Mouse (Mus musculus) myocyte (in vitro differentiated cells): Measurements from ENCODE around the gene Igdcc3.

ENCODE experiments used
- MYOG ChIP-seq, 3 experiments: IDR thresholded peaks; one replicate each; pipeline ENCODE4 v1.6.1; 2011; ENCODE audit warnings: control low read depth in 2 of 3, low read depth in 2 of 3, mild to moderate bottlenecking in 2 of 3; ENCODE audit not compliant: insufficient read length in 2 of 3, control insufficient read depth in 1 of 3, insufficient read depth in 1 of 3
- POLR2A ChIP-seq: IDR thresholded peaks from one replicate; pipeline ENCODE4 v1.6.1; 2011; ENCODE audit warnings: low read depth, mild to moderate bottlenecking, control low read depth, moderate library complexity; ENCODE audit not compliant: insufficient read length
- POLR2AphosphoS2 ChIP-seq: IDR thresholded peaks from one replicate; pipeline ENCODE4 v1.6.1; 2011; ENCODE audit warnings: low read depth, control low read depth; ENCODE audit not compliant: insufficient read length

GRCm38 (mm10) chr9:65175939-65176871 lies 35.2 kb downstream of the Igdcc3 start:
- TF ChIP-seq POLR2A, result no peak
- TF ChIP-seq POLR2AphosphoS2, result no peak
- TF ChIP-seq MYOG (IDR thresholded peaks at IDR 0.05; ENCODE audit: control insufficient read depth in 1 of 3, insufficient read depth in 1 of 3, insufficient read length in 2 of 3, low read depth in 2 of 3), result no peak
